Mouse (Mus musculus) gastrocnemius, adult 8-10 months (tissue): ENCODE results near the gene Pdia6. TPM values are rescaled to one million over a fixed set of nuclear protein-coding genes. Genes with fewer than 3 reads are reported as not detected.

Experiments
- total RNA-seq, 4 experiments: library from RNA; stranded (reverse); gene quantifications; 2 replicates each; pipeline ENCODE4 v1.2.4; 2022

Gene Pdia6
- total RNA-seq, 4 experiments from 2014 or later = 35.7 to 39.4 (median 37.3) TPM

Other genes with a start within 250 kb of the Pdia6 start
- gene Kcnf1, start 89.7 kb upstream of the Pdia6 start, total RNA-seq = 10 to 100 TPM in 1 of 4 experiments, 1 to 10 TPM in 3; 1.1 to 11.7 (median 2.7) TPM
- gene Atp6v1c2, start 62.8 kb downstream of the Pdia6 start, total RNA-seq = not detected
- gene Nol10, start 81.9 kb downstream of the Pdia6 start, total RNA-seq = 1 to 10 TPM; 6.8 to 9.1 (median 8.6) TPM